Mouse (Mus musculus): ENCODE data around the gene Lrrtm3.

The Lrrtm3 gene

DNA sequence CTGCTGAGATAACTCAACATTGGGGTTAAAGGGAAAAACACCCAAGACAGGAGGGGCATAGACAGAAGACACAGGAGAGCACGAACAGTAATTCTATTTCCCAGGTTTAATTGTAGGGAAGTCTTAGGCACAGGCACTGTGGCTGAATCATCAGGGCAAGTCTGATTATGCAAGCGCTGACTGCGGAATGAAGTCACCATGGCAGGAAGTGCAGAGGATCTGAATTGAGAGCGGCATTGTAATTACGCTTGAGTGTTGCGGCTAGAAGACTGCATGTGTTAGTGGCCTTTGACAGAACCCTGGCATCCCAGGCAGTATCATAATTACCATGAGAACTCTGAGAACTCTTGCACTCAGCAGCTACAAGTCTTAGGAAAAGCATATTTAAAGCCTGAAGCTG lies 66.7 kb downstream of the Lrrtm3 start:
- Histone ChIP-seq H3K4me1 (replicated peaks; ENCODE audit: low read depth, low read length) (no peaks in the 10 kb centered on the region), H3K4me3 (replicated peaks; ENCODE audit: low read length) (no peak overlapping the region), H3K27me3 (ENCODE audit: insufficient read depth, low read length) (no peaks in the 10 kb centered on the region), H3K9me3 (ENCODE audit: low read length) (no peaks in the 10 kb centered on the region), H3K36me3 (ENCODE audit: insufficient read depth, low read length) (no peaks in the 10 kb centered on the region)
- TF ChIP-seq POU5F1 (IDR thresholded peaks at IDR 0.05; ENCODE audit: borderline replicate concordance, low read length): no peak
- no peak for TF ChIP-seq CTCF (conservative IDR thresholded peaks at IDR 0.05; ENCODE audit: low read length)
- TF ChIP-seq NANOG (IDR thresholded peaks at IDR 0.05; ENCODE audit: borderline replicate concordance, low read length): no peak

DNA sequence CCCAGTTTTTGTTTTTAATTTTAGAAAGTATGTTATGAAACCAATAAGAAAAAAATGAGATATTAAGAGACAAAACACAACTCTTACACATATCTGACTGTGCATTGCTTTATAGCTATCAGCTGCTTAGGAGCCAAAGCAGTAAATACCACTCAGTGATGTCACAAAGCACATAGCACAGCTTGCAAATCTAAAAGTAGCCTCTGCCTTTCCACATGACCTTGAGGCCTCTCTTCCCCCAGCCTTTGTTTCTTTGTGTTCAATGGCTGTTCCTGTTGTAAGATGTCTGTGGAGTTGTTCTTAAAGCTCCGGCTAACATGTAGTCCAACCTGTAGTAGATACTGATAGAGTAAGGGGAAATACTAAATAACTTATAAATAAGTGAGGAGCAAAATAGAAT lies 69.7 kb downstream of the Lrrtm3 start:
- no peak overlapping the region for H3K4me3 ChIP-seq (replicated peaks; ENCODE audit: low read length)
- no peaks in the 10 kb centered on the region for H3K9me3 ChIP-seq (ENCODE audit: low read length)
- no peaks in the 10 kb centered on the region for H3K36me3 ChIP-seq (ENCODE audit: insufficient read depth, low read length)
- no peaks in the 10 kb centered on the region for H3K4me1 ChIP-seq (replicated peaks; ENCODE audit: low read depth, low read length)
- no peak for TF ChIP-seq CTCF (conservative IDR thresholded peaks at IDR 0.05; ENCODE audit: low read length)
- TF ChIP-seq NANOG (IDR thresholded peaks at IDR 0.05; ENCODE audit: borderline replicate concordance, low read length): no peak
- no peak for TF ChIP-seq POU5F1 (IDR thresholded peaks at IDR 0.05; ENCODE audit: borderline replicate concordance, low read length)
- no peaks in the 10 kb centered on the region for H3K27me3 ChIP-seq (ENCODE audit: insufficient read depth, low read length)

DNA sequence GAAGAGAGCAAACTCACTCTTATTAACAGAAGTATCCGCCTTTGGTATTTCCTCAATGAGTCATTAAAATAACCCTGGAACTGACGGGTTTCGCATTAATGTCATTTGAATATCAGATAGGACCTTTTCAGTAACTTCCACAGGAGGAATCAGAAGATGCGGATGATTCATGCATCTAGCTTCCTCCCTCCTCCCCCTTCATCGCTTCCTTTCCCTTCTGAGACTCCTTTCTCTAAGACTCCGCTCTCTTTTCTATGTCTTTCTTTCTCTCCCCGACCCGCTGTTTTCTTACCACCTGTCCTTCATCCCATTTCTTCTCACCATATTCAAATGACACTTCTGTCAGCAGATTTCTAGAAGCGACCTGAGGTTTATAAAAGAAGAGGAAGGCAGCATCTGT lies 88.1 kb downstream of the Lrrtm3 start:
- no peaks in the 10 kb centered on the region for H3K9me3 ChIP-seq (ENCODE audit: low read length)
- no peak for TF ChIP-seq NANOG (IDR thresholded peaks at IDR 0.05; ENCODE audit: borderline replicate concordance, low read length)
- no peak for TF ChIP-seq POU5F1 (IDR thresholded peaks at IDR 0.05; ENCODE audit: borderline replicate concordance, low read length)
- no peak for TF ChIP-seq CTCF (conservative IDR thresholded peaks at IDR 0.05; ENCODE audit: low read length)
- H3K36me3 ChIP-seq (ENCODE audit: insufficient read depth, low read length): no peaks in the 10 kb centered on the region
- no peak overlapping the region for H3K4me3 ChIP-seq (replicated peaks; ENCODE audit: low read length)
- H3K4me1 ChIP-seq (replicated peaks; ENCODE audit: low read depth, low read length): no peaks in the 10 kb centered on the region
- H3K27me3 ChIP-seq (ENCODE audit: insufficient read depth, low read length): no peaks in the 10 kb centered on the region

DNA sequence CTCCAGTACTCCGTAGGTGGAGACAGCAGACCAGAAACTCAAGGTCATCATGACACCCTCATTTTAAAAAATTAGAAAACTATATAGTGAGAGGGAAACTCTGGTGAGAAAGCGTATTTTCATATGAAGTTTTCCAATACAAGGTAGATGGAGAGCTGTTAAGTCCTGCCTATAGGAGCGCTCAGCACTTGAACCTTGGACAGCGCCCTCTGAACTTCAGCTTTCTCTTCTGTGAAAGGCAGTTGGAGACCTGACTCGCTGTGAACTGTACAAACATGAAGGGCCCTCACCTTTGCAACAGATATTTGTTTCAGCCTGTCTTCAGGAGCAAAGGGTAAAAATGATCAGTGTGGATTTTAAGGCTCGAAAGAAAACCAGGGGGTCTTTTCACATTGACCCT lies 88.5 kb downstream of the Lrrtm3 start:
- H3K27me3 ChIP-seq (ENCODE audit: insufficient read depth, low read length): no peaks in the 10 kb centered on the region
- no peak overlapping the region for H3K4me3 ChIP-seq (replicated peaks; ENCODE audit: low read length)
- no peaks in the 10 kb centered on the region for H3K36me3 ChIP-seq (ENCODE audit: insufficient read depth, low read length)
- H3K9me3 ChIP-seq (ENCODE audit: low read length): no peaks in the 10 kb centered on the region
- H3K4me1 ChIP-seq (replicated peaks; ENCODE audit: low read depth, low read length): no peaks in the 10 kb centered on the region
- no peak for TF ChIP-seq POU5F1 (IDR thresholded peaks at IDR 0.05; ENCODE audit: borderline replicate concordance, low read length)
- TF ChIP-seq CTCF (conservative IDR thresholded peaks at IDR 0.05; ENCODE audit: low read length): no peak
- no peak for TF ChIP-seq NANOG (IDR thresholded peaks at IDR 0.05; ENCODE audit: borderline replicate concordance, low read length)

DNA sequence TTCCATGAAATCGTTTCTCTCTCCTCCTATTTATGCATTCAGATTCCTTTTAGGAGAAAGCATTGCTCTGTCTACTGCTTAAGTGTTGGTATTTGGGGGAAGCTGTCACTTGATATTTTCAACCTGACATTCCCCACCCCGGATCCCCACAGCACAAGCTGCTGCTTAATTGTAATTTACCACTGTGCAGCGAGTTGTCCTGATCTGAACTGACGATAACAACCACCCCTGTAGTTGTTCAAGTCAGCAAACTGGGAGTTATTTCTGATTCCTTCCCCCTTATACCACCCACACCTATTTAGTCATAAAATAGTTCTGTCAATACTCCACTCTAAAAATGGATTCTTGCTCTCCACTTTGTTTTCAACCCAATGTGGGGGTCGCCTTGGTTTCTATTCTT lies 95.8 kb downstream of the Lrrtm3 start:
- no peaks in the 10 kb centered on the region for H3K9me3 ChIP-seq (ENCODE audit: low read length)
- no peaks in the 10 kb centered on the region for H3K36me3 ChIP-seq (ENCODE audit: insufficient read depth, low read length)
- TF ChIP-seq CTCF (conservative IDR thresholded peaks at IDR 0.05; ENCODE audit: low read length) (no peak), NANOG (IDR thresholded peaks at IDR 0.05; ENCODE audit: borderline replicate concordance, low read length) (no peak), POU5F1 (IDR thresholded peaks at IDR 0.05; ENCODE audit: borderline replicate concordance, low read length) (no peak)
- H3K4me3 ChIP-seq (replicated peaks; ENCODE audit: low read length): no peak overlapping the region
- H3K27me3 ChIP-seq (ENCODE audit: insufficient read depth, low read length): no peaks in the 10 kb centered on the region
- no peaks in the 10 kb centered on the region for H3K4me1 ChIP-seq (replicated peaks; ENCODE audit: low read depth, low read length)

DNA sequence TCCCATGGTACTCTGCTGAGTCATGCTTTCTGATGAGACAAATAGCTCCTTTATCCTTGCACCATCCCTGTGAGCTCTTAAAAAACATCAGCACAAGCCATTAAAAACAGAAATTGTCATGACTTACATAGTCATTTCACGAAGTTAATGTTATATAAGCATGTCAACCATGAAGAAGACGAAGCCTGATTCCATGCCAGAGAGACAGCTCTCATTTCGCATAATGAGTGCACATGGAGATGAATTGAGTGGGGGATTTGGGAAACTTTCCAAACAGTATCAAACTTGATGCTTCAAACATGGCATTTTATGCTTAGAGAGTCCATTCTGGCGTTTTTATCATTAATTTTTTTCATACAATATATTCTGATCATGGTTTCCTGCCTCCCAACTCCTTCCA lies 104.5 kb downstream of the Lrrtm3 start:
- no peak for TF ChIP-seq POU5F1 (IDR thresholded peaks at IDR 0.05; ENCODE audit: borderline replicate concordance, low read length)
- no peak for TF ChIP-seq NANOG (IDR thresholded peaks at IDR 0.05; ENCODE audit: borderline replicate concordance, low read length)
- no peak for TF ChIP-seq CTCF (conservative IDR thresholded peaks at IDR 0.05; ENCODE audit: low read length)
- H3K36me3 ChIP-seq (ENCODE audit: insufficient read depth, low read length): no peaks in the 10 kb centered on the region
- peaks cover 20% of the 10 kb centered on the region for H3K9me3 ChIP-seq (ENCODE audit: low read length)
- H3K27me3 ChIP-seq (ENCODE audit: insufficient read depth, low read length): no peaks in the 10 kb centered on the region
- H3K4me3 ChIP-seq (replicated peaks; ENCODE audit: low read length): no peak overlapping the region
- no peaks in the 10 kb centered on the region for H3K4me1 ChIP-seq (replicated peaks; ENCODE audit: low read depth, low read length)

DNA sequence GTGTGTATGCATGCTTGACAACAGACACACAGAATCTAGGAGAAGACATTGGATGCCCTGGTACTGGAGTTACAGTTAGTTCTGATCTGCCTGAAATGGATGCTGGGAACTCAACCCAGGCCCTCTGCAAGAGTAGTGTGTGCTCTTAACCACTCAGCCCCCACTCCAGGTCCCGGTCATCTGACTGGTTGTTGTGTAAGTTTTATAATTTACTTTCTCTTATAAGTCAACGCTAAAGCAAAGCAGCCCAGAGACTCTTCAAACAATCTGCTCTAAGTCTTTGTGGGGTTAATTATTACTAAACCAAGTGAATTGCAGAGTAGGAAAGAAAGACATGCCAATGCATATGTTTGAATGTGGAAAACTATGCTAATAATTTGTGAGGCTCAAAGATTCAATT lies 110.7 kb downstream of the Lrrtm3 start:
- no peak for TF ChIP-seq NANOG (IDR thresholded peaks at IDR 0.05; ENCODE audit: borderline replicate concordance, low read length)
- no peak for TF ChIP-seq POU5F1 (IDR thresholded peaks at IDR 0.05; ENCODE audit: borderline replicate concordance, low read length)
- TF ChIP-seq CTCF (conservative IDR thresholded peaks at IDR 0.05; ENCODE audit: low read length): no peak
- Histone ChIP-seq H3K9me3 (ENCODE audit: low read length) (peaks cover 20% of the 10 kb centered on the region), H3K36me3 (ENCODE audit: insufficient read depth, low read length) (no peaks in the 10 kb centered on the region), H3K4me1 (replicated peaks; ENCODE audit: low read depth, low read length) (no peaks in the 10 kb centered on the region), H3K27me3 (ENCODE audit: insufficient read depth, low read length) (no peaks in the 10 kb centered on the region), H3K4me3 (replicated peaks; ENCODE audit: low read length) (no peak overlapping the region)

DNA sequence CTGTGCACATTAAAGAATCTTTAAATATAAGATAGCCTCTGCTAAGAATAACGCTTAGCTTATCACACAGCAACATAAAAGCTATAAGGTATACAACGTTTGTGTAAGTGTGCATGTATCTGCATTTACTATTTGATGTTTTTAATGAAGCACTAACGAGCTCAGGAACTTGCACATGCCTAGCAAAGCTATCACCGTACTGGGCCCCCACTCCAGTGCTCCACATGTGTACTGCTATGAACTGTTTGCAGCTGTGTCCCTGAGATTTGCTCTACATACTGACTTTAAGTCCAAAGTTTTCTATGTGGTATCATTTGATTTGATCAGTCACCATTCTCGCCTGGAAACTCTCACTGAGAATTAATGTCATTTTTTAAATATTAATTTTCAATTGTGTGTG lies 111.1 kb downstream of the Lrrtm3 start:
- H3K27me3 ChIP-seq (ENCODE audit: insufficient read depth, low read length): no peaks in the 10 kb centered on the region
- H3K36me3 ChIP-seq (ENCODE audit: insufficient read depth, low read length): no peaks in the 10 kb centered on the region
- H3K4me3 ChIP-seq (replicated peaks; ENCODE audit: low read length): no peak overlapping the region
- TF ChIP-seq POU5F1 (IDR thresholded peaks at IDR 0.05; ENCODE audit: borderline replicate concordance, low read length): no peak
- no peak for TF ChIP-seq CTCF (conservative IDR thresholded peaks at IDR 0.05; ENCODE audit: low read length)
- TF ChIP-seq NANOG (IDR thresholded peaks at IDR 0.05; ENCODE audit: borderline replicate concordance, low read length): no peak
- H3K9me3 ChIP-seq (ENCODE audit: low read length): peaks cover 16% of the 10 kb centered on the region
- H3K4me1 ChIP-seq (replicated peaks; ENCODE audit: low read depth, low read length): no peaks in the 10 kb centered on the region

DNA sequence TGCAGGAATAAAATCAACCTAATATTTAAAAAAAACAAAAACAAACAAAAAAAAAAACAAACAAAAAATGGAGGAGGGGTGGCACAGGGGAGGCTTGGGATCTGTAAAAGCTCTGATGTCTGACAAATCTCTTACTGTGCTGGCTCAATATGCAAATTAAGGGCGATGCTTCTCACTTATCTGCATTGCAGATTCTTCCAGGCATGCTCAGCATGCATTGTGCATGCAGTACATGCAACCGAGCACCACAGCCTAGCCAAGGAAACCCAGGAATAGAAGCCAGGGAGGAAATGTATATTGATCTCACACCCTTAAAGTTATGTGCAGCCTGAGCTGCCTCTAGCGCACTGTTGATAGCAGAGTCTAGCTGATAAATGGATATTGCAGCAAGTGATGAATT lies 111.5 kb downstream of the Lrrtm3 start:
- Histone ChIP-seq H3K27me3 (ENCODE audit: insufficient read depth, low read length) (no peaks in the 10 kb centered on the region), H3K9me3 (ENCODE audit: low read length) (peaks cover 13% of the 10 kb centered on the region)

More for the DNA sequence above, 111.5 kb downstream of the Lrrtm3 start:
- no peaks in the 10 kb centered on the region for H3K4me1 ChIP-seq (replicated peaks; ENCODE audit: low read depth, low read length)
- no peak for TF ChIP-seq CTCF (conservative IDR thresholded peaks at IDR 0.05; ENCODE audit: low read length)
- TF ChIP-seq POU5F1 (IDR thresholded peaks at IDR 0.05; ENCODE audit: borderline replicate concordance, low read length): no peak
- no peak for TF ChIP-seq NANOG (IDR thresholded peaks at IDR 0.05; ENCODE audit: borderline replicate concordance, low read length)
- H3K4me3 ChIP-seq (replicated peaks; ENCODE audit: low read length): no peak overlapping the region
- H3K36me3 ChIP-seq (ENCODE audit: insufficient read depth, low read length): no peaks in the 10 kb centered on the region
